Mouse (Mus musculus): ENCODE results near the gene Sestd1.

Sestd1 gene

GRCm38 (mm10) chr2:77134906-77135305 is 145.5 kb downstream of the Sestd1 start:
- DNase-seq (ENCODE audit: low read depth, low spot score) = no peak

- no peak for DNase-seq (ENCODE audit: low read depth, low spot score)
Measured at GRCm38 (mm10) chr2:77133407-77133806, 147.0 kb downstream of the Sestd1 start.
